Mouse (Mus musculus) limb, embryonic 14.5 days (tissue): ENCODE results near the gene Poll. TPM values are rescaled to one million over a fixed set of nuclear protein-coding genes. Genes with fewer than 3 reads are reported as not detected.

ENCODE experiments used
- ATAC-seq: fragments of 200-750 bp; cut with Nextera tagmentation; 2 replicates; pipeline ENCODE4 v1.8.0; 2017; ENCODE audit warnings: low read depth, moderate number of reproducible peaks, moderate TSS enrichment; ENCODE audit not compliant: low FRiP score
- DNase-seq: peaks from one replicate; pipeline ENCODE4 v3.0.0-alpha.2; 2015; ENCODE audit warnings: low spot score
- H3K27ac ChIP-seq: fragments of 300-500 bp; sonication (generic); replicated peaks from 2 replicates; pipeline ENCODE4 v1.5.1; 2014; ENCODE audit warnings: low read depth, mild to moderate bottlenecking, low read length, moderate library complexity, mixed read lengths
- H3K27me3 ChIP-seq: fragments of 300-500 bp; sonication (generic); 2 replicates; pipeline ENCODE4 v1.6.1; 2014; ENCODE audit warnings: low read length, mixed read lengths; ENCODE audit not compliant: control insufficient read depth, insufficient read depth
- H3K36me3 ChIP-seq: fragments of 300-500 bp; sonication (generic); 2 replicates; pipeline ENCODE4 v1.6.1; 2014; ENCODE audit warnings: mild to moderate bottlenecking, low read length, moderate library complexity, mixed read lengths; ENCODE audit not compliant: control insufficient read depth, insufficient read depth
- H3K4me1 ChIP-seq: fragments of 300-500 bp; sonication (generic); 2 replicates; pipeline ENCODE4 v1.6.1; 2014; ENCODE audit warnings: antibody characterized with exemption, low read length, mixed read lengths; ENCODE audit not compliant: control insufficient read depth, insufficient read depth
- H3K4me2 ChIP-seq: fragments of 300-500 bp; sonication (generic); replicated peaks from 2 replicates; pipeline ENCODE4 v1.6.1; 2014; ENCODE audit warnings: low read depth, mild to moderate bottlenecking, low read length, moderate library complexity; ENCODE audit not compliant: severe bottlenecking
- H3K4me3 ChIP-seq: fragments of 300-500 bp; sonication (generic); replicated peaks from 2 replicates; pipeline ENCODE4 v1.5.1; 2014; ENCODE audit warnings: low read length
- H3K9ac ChIP-seq: fragments of 300-500 bp; sonication (generic); 2 replicates; pipeline ENCODE4 v1.6.1; 2014; ENCODE audit warnings: mild to moderate bottlenecking, low read depth, low read length, moderate library complexity; ENCODE audit not compliant: severe bottlenecking
- H3K9me3 ChIP-seq: fragments of 300-500 bp; sonication (generic); 2 replicates; pipeline ENCODE4 v1.6.1; 2016; ENCODE audit warnings: low read length; ENCODE audit not compliant: control insufficient read depth
- POLR2A ChIP-seq: fragments of 200-500 bp; IDR thresholded peaks from 2 replicates; pipeline ENCODE4 v1.8.0; 2012; ENCODE audit warnings: inconsistent platforms, mild to moderate bottlenecking, moderate library complexity, borderline replicate concordance; ENCODE audit not compliant: insufficient read depth, insufficient read length; ENCODE audit errors: extremely low read depth
- WGBS: fragments of 180-500 bp; shearing (Covaris S2); extraction: QIAGEN DNeasy Blood & Tissue Kit; methylation state at CpG from one replicate; pipeline ENCODE4 v1.1.7; 2014; 5-methylcytosine and 5-hydroxymethylcytosine counted together
- polyA plus RNA-seq, 2 experiments: library from polyadenylated mRNA; depleted of rRNA in 1 of 2; stranded (reverse) in 1 of 2; unstranded in 1 of 2; fragments of >200 nt; fragmentation: Nextera tagmentation in 1 of 2; extraction: Ambion mirVana in 1 of 2; gene quantifications; 2 replicates each; pipeline versions ENCODE4 v1.2.1 to v1.2.3; 2012 to 2014

Gene Poll
- polyA plus RNA-seq, 2 experiments = 12.3 to 12.5 TPM

DNA sequence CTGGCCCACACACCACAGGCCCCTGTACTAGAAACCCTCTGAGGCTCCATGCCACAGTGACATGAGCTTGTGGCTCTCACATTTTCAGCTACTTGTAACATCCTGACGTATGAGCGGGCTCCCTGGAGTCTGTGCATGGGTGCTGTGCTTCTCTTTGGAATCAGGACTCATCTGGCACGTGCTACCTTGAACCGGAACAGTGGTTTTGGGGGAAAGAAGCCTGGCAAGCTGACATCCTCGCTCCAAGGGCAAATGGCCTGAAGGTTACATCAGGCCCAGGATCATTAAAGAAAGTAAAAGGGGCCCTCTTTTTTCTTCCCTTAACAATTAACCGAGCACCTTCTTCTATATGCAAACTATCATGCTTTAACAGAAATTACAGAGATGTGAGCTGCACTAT, 22.8 kb upstream of the Poll start:
- Histone ChIP-seq H3K36me3 (peaks cover 32% of the 10 kb centered on the region), H3K27ac (no peak overlapping the region), H3K27me3 (no peaks in the 10 kb centered on the region), H3K4me3 (no peak overlapping the region), H3K9me3 (no peaks in the 10 kb centered on the region), H3K4me1 (peaks cover 15% of the 10 kb centered on the region), H3K4me2 (no peak overlapping the region), H3K9ac (no peak overlapping the region)
- TF ChIP-seq POLR2A = no peak
- DNase-seq = no peak
- no peak for ATAC-seq
- WGBS = 85% methylated on average over 6 of the region's 6 CpGs

DNA sequence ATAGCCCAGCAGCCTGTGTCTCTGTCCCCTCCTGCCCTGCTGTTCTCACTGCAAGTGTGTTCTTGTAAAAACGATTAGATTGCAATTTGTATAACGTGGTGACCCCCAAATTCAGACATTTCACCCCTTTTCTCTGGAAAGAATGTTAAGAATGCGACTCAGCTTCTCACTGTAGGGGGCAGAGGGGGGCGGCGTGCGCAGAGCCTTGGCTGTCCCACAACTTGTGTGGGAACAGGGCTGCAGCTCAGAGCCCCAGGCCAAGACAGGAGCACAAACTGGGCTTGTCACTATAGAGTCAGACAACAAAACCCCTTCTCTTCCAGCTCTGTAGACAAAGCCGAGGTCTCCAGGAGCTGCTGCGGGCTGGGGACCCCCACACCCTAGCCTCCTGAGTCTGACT, 21.8 kb upstream of the Poll start:
- no peaks in the 10 kb centered on the region for H3K27me3 ChIP-seq
- H3K4me3 ChIP-seq = no peak overlapping the region
- WGBS = 27% methylated on average over 8 of the region's 8 CpGs
- H3K9ac ChIP-seq = no peak overlapping the region
- DNase-seq (no peak), ATAC-seq (no peak; the same call in 1 of the 2 replicates)
- H3K4me2 ChIP-seq = no peak overlapping the region
- no peak for TF ChIP-seq POLR2A
- no peak overlapping the region for H3K27ac ChIP-seq
- peaks cover 15% of the 10 kb centered on the region for H3K4me1 ChIP-seq
- peaks cover 36% of the 10 kb centered on the region for H3K36me3 ChIP-seq
- H3K9me3 ChIP-seq = no peaks in the 10 kb centered on the region

DNA sequence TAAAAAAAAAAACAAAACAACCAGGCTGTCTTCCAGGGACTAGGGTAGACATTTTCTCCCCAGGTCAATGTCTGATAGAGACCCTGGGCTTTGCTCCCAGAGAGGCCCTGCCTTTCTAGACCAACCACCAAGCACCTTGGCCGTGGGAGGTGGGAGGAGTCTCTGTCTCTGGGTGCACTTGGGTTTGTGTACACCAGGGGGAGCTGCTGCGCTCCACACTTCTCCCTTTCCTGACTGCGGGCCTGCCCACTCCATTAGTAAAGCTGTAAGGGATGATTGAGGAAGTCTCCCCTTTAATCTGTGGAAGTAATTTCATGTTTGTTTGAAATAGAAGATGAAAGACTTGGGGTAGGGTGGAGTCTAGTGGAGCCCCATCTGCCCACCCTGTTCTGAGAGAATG, 20.9 kb upstream of the Poll start:
- Histone ChIP-seq H3K4me2 (no peak overlapping the region), H3K27ac (no peak overlapping the region), H3K9ac (no peak overlapping the region), H3K36me3 (peaks cover 40% of the 10 kb centered on the region), H3K9me3 (no peaks in the 10 kb centered on the region), H3K4me1 (peaks cover 15% of the 10 kb centered on the region), H3K4me3 (no peak overlapping the region), H3K27me3 (no peaks in the 10 kb centered on the region)
- ATAC-seq (no peak), DNase-seq (no peak)
- TF ChIP-seq POLR2A = no peak
- 62% methylated on average over 3 of the region's 3 CpGs for WGBS

DNA sequence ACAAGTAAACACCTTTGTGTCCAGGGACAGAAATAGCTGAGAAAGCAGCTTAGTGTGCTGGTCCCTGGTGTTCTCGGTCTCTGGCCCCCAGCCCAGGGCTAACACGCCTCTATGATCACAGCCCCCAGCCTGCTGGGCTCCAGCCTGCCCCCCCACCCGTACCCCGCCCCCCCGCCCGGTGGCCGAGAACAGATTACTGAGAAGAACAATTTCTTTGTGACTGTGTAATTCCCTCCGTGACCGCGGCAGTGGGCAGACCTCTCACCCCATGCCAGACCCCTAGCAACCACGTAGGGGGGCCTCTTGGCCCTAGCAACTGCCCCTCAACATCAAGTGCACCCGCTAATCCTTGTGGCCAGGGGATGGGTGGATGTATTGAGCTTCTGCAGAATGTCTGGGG, 19.9 kb upstream of the Poll start:
- Histone ChIP-seq H3K27ac (no peak overlapping the region), H3K4me1 (peaks cover 22% of the 10 kb centered on the region)
- 69% methylated on average over 12 of the region's 12 CpGs for WGBS

DNA sequence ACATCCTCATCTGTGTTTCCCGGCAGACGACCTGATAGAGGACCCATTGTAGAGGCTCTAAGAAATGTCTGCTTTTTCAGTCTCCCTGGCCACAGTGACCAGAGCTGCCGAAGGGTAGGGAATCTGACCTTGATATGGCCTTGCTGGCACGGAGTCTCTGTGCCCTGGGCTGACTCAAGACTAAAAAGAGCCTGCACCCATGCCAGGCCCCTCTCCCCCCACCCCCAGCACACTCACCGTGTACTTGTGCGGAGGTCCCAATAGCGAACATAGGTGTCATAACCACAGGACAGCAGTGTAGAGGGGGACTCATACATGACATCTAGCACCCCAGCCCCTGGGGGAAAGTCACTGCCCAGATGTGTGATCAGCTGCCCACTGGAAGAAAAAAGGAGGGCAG, 19.1 kb upstream of the Poll start:
- Histone ChIP-seq H3K4me3 (no peak overlapping the region), H3K9ac (no peak overlapping the region), H3K27ac (no peak overlapping the region), H3K36me3 (peaks cover 43% of the 10 kb centered on the region), H3K4me2 (no peak overlapping the region), H3K4me1 (peaks cover 30% of the 10 kb centered on the region), H3K27me3 (no peaks in the 10 kb centered on the region), H3K9me3 (no peaks in the 10 kb centered on the region)
- ATAC-seq (no peak), DNase-seq (no peak)
- 90% methylated on average over 7 of the region's 7 CpGs for WGBS
- no peak for TF ChIP-seq POLR2A

More for the DNA sequence above, 19.9 kb upstream of the Poll start:
- Histone ChIP-seq H3K9me3 (no peaks in the 10 kb centered on the region), H3K4me3 (no peak overlapping the region), H3K36me3 (peaks cover 40% of the 10 kb centered on the region), H3K4me2 (no peak overlapping the region), H3K9ac (no peak overlapping the region), H3K27me3 (no peaks in the 10 kb centered on the region)
- ATAC-seq (no peak), DNase-seq (no peak)
- TF ChIP-seq POLR2A = no peak

- H3K4me1 ChIP-seq = peaks cover 35% of the 10 kb centered on the region
- H3K9ac ChIP-seq = no peak overlapping the region
- 83% methylated on average over 12 of the region's 12 CpGs for WGBS
- peaks cover 43% of the 10 kb centered on the region for H3K36me3 ChIP-seq
- no peak for DNase-seq
- no peak overlapping the region for H3K27ac ChIP-seq
- no peak for TF ChIP-seq POLR2A
- H3K4me3 ChIP-seq = no peak overlapping the region
- no peak for ATAC-seq
- no peak overlapping the region for H3K4me2 ChIP-seq
- H3K9me3 ChIP-seq = no peaks in the 10 kb centered on the region
- no peaks in the 10 kb centered on the region for H3K27me3 ChIP-seq
Measured at GRCm38 (mm10) chr19:45578976-45579375, 18.6 kb upstream of the Poll start.
